Mouse (Mus musculus) ES-Bruce4 (cell line): ENCODE data around the gene Sprr2j-ps. TPM values are rescaled to one million over a fixed set of nuclear protein-coding genes. Genes with fewer than 3 reads are reported as not detected.

Experiments
- H3K27ac ChIP-seq: 2 replicates; pipeline ENCODE4 v1.5.1; 2012; ENCODE audit warnings: low read length, inconsistent platforms; ENCODE audit not compliant: insufficient read depth
- H3K27me3 ChIP-seq: 2 replicates; pipeline ENCODE4 v1.6.1; 2012; ENCODE audit warnings: mild to moderate bottlenecking, low read length, inconsistent platforms; ENCODE audit not compliant: control insufficient read depth, poor library complexity, insufficient read depth, severe bottlenecking
- H3K36me3 ChIP-seq: 2 replicates; pipeline ENCODE4 v1.6.1; 2012; ENCODE audit warnings: inconsistent platforms, mild to moderate bottlenecking, low read length, moderate library complexity; ENCODE audit not compliant: control insufficient read depth, poor library complexity, insufficient read depth, severe bottlenecking
- H3K4me1 ChIP-seq: one replicate; pipeline ENCODE4 v1.8.1; 2011; ENCODE audit warnings: low read length; ENCODE audit not compliant: control insufficient read depth, insufficient read depth
- H3K4me3 ChIP-seq: 2 replicates; pipeline ENCODE4 v1.5.1; 2011; ENCODE audit warnings: low read depth, mild to moderate bottlenecking, low read length
- H3K9ac ChIP-seq: 2 replicates; pipeline ENCODE4 v1.6.1; 2012; ENCODE audit warnings: low read depth, mild to moderate bottlenecking, inconsistent platforms; ENCODE audit not compliant: poor library complexity, severe bottlenecking
- H3K9me3 ChIP-seq: replicated peaks from 2 replicates; pipeline ENCODE4 v1.6.1; 2012; ENCODE audit warnings: mild to moderate bottlenecking, low read length, inconsistent platforms; ENCODE audit not compliant: control insufficient read depth, poor library complexity, insufficient read depth, severe bottlenecking
- CTCF ChIP-seq: IDR thresholded peaks from one replicate; pipeline ENCODE4 v1.8.1; 2011; ENCODE audit warnings: low read depth, low read length
- EP300 ChIP-seq: IDR thresholded peaks from 2 replicates; pipeline ENCODE4 v1.6.1; 2011; ENCODE audit warnings: low read depth, low read length; ENCODE audit not compliant: insufficient read depth
- POLR2A ChIP-seq: IDR thresholded peaks from one replicate; pipeline ENCODE4 v1.8.1; 2011; ENCODE audit warnings: low read length; ENCODE audit not compliant: insufficient read depth
- polyA plus RNA-seq: library from polyadenylated mRNA; stranded (reverse); fragments of >200 nt; gene quantifications from 2 replicates; pipeline ENCODE4 v1.2.4, GENCODE M21; 2011; ENCODE audit warnings: low read depth; ENCODE audit not compliant: missing spikeins, insufficient read depth, insufficient read length

The Sprr2j-ps gene
- not detected in 2 replicates for polyA plus RNA-seq

DNA sequence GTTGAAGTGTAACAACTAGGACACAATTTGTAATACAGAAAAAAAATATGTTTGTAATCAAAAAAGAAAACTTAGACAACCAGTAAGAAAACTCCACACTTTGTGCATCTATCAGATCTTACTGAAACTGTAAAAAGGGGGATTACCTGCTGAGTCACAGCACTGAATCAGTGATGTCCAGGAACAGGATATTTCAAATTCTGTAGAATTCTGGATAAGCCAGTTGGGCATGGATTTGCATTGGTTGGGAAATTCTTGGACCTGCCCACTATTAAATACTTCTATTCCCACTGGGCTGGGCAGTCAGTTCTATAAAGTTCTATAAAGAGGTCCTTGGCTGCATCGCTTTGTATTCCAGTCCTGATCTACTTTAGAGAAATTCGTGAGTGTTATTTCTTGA lies at the start of gene Sprr2j-ps:
TSS of gene Sprr2j-ps (plus strand) at position 301 of the 400 bp plus-strand sequence.
- H3K27ac ChIP-seq, result no peak within 1 kb of the TSS
- TF ChIP-seq POLR2A (no peak), CTCF (no peak), EP300 (no peak)
- no peaks in the 10 kb centered on the region for H3K9me3 ChIP-seq
- no peaks in the 10 kb centered on the region for H3K36me3 ChIP-seq
- no peaks in the 10 kb centered on the region for H3K27me3 ChIP-seq
- H3K9ac ChIP-seq, result no peak within 1 kb of the TSS
- H3K4me3 ChIP-seq, result no peak within 1 kb of the TSS
- H3K4me1 ChIP-seq, result no peaks in the 10 kb centered on the region

DNA sequence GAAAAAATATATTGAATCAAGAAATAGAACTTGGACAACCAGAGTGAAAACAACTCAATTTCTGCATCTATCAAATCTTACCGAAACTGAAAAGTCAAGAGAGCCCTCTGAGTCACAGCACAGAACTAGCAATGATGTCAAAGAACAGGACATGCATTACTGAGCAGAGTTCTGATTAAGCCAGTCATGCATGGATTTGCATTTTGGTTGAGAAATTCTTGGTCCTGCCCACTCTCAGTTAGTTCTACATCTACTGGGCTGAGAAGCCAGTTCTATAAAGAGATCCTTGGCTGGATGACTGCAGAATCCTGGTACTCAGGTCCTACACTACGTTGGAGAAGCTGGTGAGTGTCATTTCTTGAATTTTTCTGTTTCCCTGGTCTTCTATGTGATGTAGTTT lies 44.3 kb upstream of the Sprr2j-ps start:
- no peak overlapping the region for H3K4me3 ChIP-seq
- H3K27me3 ChIP-seq, result no peaks in the 10 kb centered on the region
- no peaks in the 10 kb centered on the region for H3K36me3 ChIP-seq
- H3K9ac ChIP-seq, result no peak overlapping the region
- H3K27ac ChIP-seq, result no peak overlapping the region
- no peaks in the 10 kb centered on the region for H3K9me3 ChIP-seq
- no peaks in the 10 kb centered on the region for H3K4me1 ChIP-seq
- TF ChIP-seq EP300 (no peak), POLR2A (no peak), CTCF (no peak)

DNA sequence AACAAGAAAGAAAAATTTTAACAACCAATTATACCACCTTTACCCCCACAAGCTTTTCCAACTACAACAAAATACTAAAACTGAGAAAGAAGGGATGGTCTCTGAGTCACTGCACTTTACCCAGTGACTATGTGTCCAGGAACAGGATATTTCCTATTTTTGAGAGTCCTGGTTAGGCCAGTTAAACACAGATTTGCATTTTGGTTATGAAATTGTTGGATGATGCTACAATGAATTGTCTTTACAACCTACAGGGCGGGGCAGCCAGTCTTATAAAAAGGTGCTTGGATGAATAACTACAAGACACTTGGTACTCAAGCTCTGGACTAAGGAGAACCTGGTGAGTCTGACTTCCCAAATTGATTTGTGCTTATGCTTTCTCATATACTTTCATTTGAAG lies 32.5 kb upstream of the Sprr2j-ps start, which contains the start of gene Sprr2h:
TSS of gene Sprr2h (plus strand) at position 301 of the 400 bp plus-strand sequence.
- Histone ChIP-seq H3K4me1 (peaks cover 2% of the 10 kb centered on the region), H3K4me3 (no peak within 1 kb of the TSS), H3K27ac (no peak within 1 kb of the TSS), H3K36me3 (no peaks in the 10 kb centered on the region), H3K27me3 (no peaks in the 10 kb centered on the region), H3K9ac (no peak within 1 kb of the TSS), H3K9me3 (no peaks in the 10 kb centered on the region)
- TF ChIP-seq POLR2A (no peak), CTCF (no peak)

DNA sequence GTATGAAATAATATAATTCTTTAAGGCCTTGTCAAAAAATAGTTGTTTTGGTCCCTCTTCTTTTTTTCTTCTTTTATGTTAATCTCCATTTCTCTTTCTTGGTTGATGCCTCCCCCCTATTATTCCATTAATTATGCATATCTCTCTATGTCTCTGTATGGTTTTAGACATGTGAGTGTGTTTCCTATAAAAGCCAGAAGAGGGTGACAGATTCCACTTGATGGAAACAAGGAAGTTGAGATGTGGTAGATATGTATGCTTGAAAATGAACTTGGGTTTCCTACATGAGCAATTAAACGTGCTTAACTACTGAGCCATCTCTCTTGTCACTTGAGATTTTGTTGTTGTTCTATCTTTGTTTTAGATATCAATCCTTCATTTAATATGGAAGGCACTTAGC lies 23.6 kb upstream of the Sprr2j-ps start:
- TF ChIP-seq CTCF (no peak), EP300 (no peak), POLR2A (no peak)
- no peaks in the 10 kb centered on the region for H3K9me3 ChIP-seq
- no peaks in the 10 kb centered on the region for H3K36me3 ChIP-seq
- no peak overlapping the region for H3K27ac ChIP-seq
- no peak overlapping the region for H3K9ac ChIP-seq
- H3K4me1 ChIP-seq, result peaks cover under 1% of the 10 kb centered on the region
- no peak overlapping the region for H3K4me3 ChIP-seq
- H3K27me3 ChIP-seq, result no peaks in the 10 kb centered on the region

DNA sequence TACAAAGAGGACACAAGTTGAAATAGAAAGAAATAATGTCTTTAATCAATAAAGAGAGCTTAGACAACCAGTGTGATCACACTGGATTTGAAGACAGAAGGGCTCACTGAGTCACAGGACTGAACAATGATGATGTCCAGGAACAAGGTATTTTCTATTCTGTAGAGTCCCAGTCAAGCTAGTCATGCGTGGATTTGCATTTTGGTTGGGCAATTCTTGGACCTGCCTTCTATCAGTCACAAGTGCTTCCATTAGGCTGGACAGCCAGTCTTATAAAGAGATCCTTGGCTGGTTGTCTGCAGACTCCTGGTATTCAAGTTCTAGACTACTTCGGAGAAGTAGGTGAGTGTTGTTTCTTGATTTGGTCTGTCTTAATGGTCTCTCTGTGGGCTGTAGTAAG lies 10.2 kb upstream of the Sprr2j-ps start, which contains the start of gene Sprr2i:
TSS of gene Sprr2i (plus strand) at position 301 of the 400 bp plus-strand sequence.
- Histone ChIP-seq H3K27ac (no peak within 1 kb of the TSS), H3K9ac (no peak within 1 kb of the TSS), H3K4me3 (no peak within 1 kb of the TSS), H3K9me3 (no peaks in the 10 kb centered on the region), H3K36me3 (no peaks in the 10 kb centered on the region), H3K27me3 (no peaks in the 10 kb centered on the region), H3K4me1 (no peaks in the 10 kb centered on the region)
- TF ChIP-seq CTCF (no peak), EP300 (no peak), POLR2A (no peak)

DNA sequence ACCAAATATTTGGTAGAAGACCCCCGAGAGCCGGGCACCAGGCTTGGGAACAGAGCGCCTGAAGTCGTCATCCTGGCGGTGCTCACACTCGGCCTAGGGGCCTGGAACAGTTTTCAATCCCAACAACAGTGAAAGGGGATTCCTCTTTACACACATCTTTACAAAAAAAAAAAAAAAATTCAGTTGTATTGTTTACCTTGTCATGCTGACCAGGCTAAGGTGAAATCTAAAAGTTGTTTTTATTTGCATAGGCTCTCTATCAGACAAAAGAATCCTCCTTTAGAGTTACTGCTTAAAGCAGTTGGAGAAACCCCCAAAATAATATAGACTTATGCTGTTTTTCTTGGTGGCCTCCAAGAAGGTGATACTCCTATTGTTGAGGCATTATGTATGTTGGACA lies 11.4 kb downstream of the Sprr2j-ps start, which contains the start of gene Gm9774:
TSS of gene Gm9774 (minus strand) at position 101 of the 400 bp plus-strand sequence.
- no peak for TF ChIP-seq EP300
- TF ChIP-seq POLR2A, result no peak
- no peak for TF ChIP-seq CTCF
- no peaks in the 10 kb centered on the region for H3K27me3 ChIP-seq
- H3K9me3 ChIP-seq, result no peaks in the 10 kb centered on the region

More for the DNA sequence above, 11.4 kb downstream of the Sprr2j-ps start, which contains the start of gene Gm9774:
- Histone ChIP-seq H3K4me1 (no peaks in the 10 kb centered on the region), H3K4me3 (no peak within 1 kb of the TSS), H3K9ac (no peak within 1 kb of the TSS), H3K36me3 (no peaks in the 10 kb centered on the region), H3K27ac (no peak within 1 kb of the TSS)
